Mouse (Mus musculus): Measurements from ENCODE around the gene Bid. TPM values are rescaled to one million over a fixed set of nuclear protein-coding genes. Genes with fewer than 3 reads are reported as not detected.
"Not testable (repeated sequence)": the region's sequence is repeated elsewhere in the genome, so short reads cannot be mapped to it uniquely, and the experiment has no call there.

Gene Bid
- polyA plus RNA-seq, 1 experiment from 2014 or later = 17.0 TPM

- Histone ChIP-seq H3K9ac (no peak overlapping the region), H3K36me3 (no peaks in the 10 kb centered on the region), H3K4me3 (no peak overlapping the region), H3K4me2 (no peak overlapping the region), H3K27ac (no peak overlapping the region), H3K4me1 (peaks cover 18% of the 10 kb centered on the region; the same call in 1 of the 2 replicates), H3K9me3 (no peaks in the 10 kb centered on the region), H3K27me3 (no peaks in the 10 kb centered on the region)
- WGBS = 87% methylated on average over 8 of the region's 8 CpGs
- ATAC-seq (ENCODE audit: insufficient number of reproducible peaks, low FRiP score, low TSS enrichment, low read depth) = no peak
These were observed 2.9 kb downstream of the Bid start for GRCm38 (mm10) chr6:120913783-120914182.

GRCm38 (mm10) chr6:120912931-120913330 is 3.7 kb downstream of the Bid start:
- no peak overlapping the region for H3K4me2 ChIP-seq
- no peak overlapping the region for H3K9ac ChIP-seq
- H3K4me3 ChIP-seq = no peak overlapping the region
- no peak overlapping the region for H3K27ac ChIP-seq
- H3K9me3 ChIP-seq = no peaks in the 10 kb centered on the region
- WGBS = 48% methylated on average over 2 of the region's 2 CpGs
- no peaks in the 10 kb centered on the region for H3K27me3 ChIP-seq
- H3K36me3 ChIP-seq = no peaks in the 10 kb centered on the region
- H3K4me1 ChIP-seq = peaks cover 18% of the 10 kb centered on the region; the same call in 1 of the 2 replicates
- no peak for ATAC-seq (ENCODE audit: insufficient number of reproducible peaks, low FRiP score, low TSS enrichment, low read depth)

GRCm38 (mm10) chr6:120911213-120912007 is 5.2 kb downstream of the Bid start:
- Histone ChIP-seq H3K27ac (no peak overlapping the region), H3K4me2 (no peak overlapping the region), H3K4me1 (peaks cover 14% of the 10 kb centered on the region; the same call in 1 of the 2 replicates), H3K9me3 (no peaks in the 10 kb centered on the region), H3K4me3 (no peak overlapping the region), H3K27me3 (no peaks in the 10 kb centered on the region), H3K36me3 (no peaks in the 10 kb centered on the region), H3K9ac (no peak overlapping the region)
- no peak for ATAC-seq (ENCODE audit: insufficient number of reproducible peaks, low FRiP score, low TSS enrichment, low read depth)
- 71% methylated on average over 13 of the region's 13 CpGs for WGBS

- Histone ChIP-seq H3K27ac (no peak overlapping the region), H3K27me3 (no peaks in the 10 kb centered on the region), H3K4me1 (peaks cover 3% of the 10 kb centered on the region; the same call in 1 of the 2 replicates), H3K4me2 (no peak overlapping the region), H3K9me3 (no peaks in the 10 kb centered on the region), H3K9ac (no peak overlapping the region), H3K36me3 (no peaks in the 10 kb centered on the region), H3K4me3 (no peak overlapping the region)
- 83% methylated on average over 3 of the region's 3 CpGs for WGBS
- no peak for ATAC-seq (ENCODE audit: insufficient number of reproducible peaks, low FRiP score, low TSS enrichment, low read depth)
These were observed 7.2 kb downstream of the Bid start for GRCm38 (mm10) chr6:120909501-120909900.

- not testable (repeated sequence) for H3K27ac ChIP-seq; H3K4me3 ChIP-seq; H3K4me2 ChIP-seq; ATAC-seq (ENCODE audit: insufficient number of reproducible peaks, low FRiP score, low TSS enrichment, low read depth); H3K9ac ChIP-seq; H3K27me3 ChIP-seq; H3K36me3 ChIP-seq; H3K9me3 ChIP-seq; H3K4me1 ChIP-seq
- 81% methylated on average over 10 of the region's 10 CpGs for WGBS
These were observed 8.6 kb downstream of the Bid start for GRCm38 (mm10) chr6:120907876-120908597.

GRCm38 (mm10) chr6:120906521-120906920 is 10.1 kb downstream of the Bid start:
- Histone ChIP-seq H3K4me2 (no peak overlapping the region), H3K4me3 (no peak overlapping the region), H3K27me3 (no peaks in the 10 kb centered on the region), H3K4me1 (no peaks in the 10 kb centered on the region), H3K27ac (no peak overlapping the region), H3K36me3 (no peaks in the 10 kb centered on the region), H3K9ac (no peak overlapping the region), H3K9me3 (no peaks in the 10 kb centered on the region)
- 96% methylated on average over 6 of the region's 6 CpGs for WGBS
- no peak for ATAC-seq (ENCODE audit: insufficient number of reproducible peaks, low FRiP score, low TSS enrichment, low read depth)

- ATAC-seq (ENCODE audit: insufficient number of reproducible peaks, low FRiP score, low TSS enrichment, low read depth) = no peak
- no peak overlapping the region for H3K9ac ChIP-seq
- WGBS = 86% methylated on average over 5 of the region's 5 CpGs
- no peaks in the 10 kb centered on the region for H3K4me1 ChIP-seq
- H3K9me3 ChIP-seq = no peaks in the 10 kb centered on the region
- H3K36me3 ChIP-seq = no peaks in the 10 kb centered on the region
- no peak overlapping the region for H3K4me2 ChIP-seq
- no peak overlapping the region for H3K4me3 ChIP-seq
- no peaks in the 10 kb centered on the region for H3K27me3 ChIP-seq
- H3K27ac ChIP-seq = no peak overlapping the region
These were observed 11.5 kb downstream of the Bid start for GRCm38 (mm10) chr6:120905111-120905510.

GRCm38 (mm10) chr6:120903961-120904360 is 12.7 kb downstream of the Bid start:
- ATAC-seq (ENCODE audit: insufficient number of reproducible peaks, low FRiP score, low TSS enrichment, low read depth) = no peak
- no peaks in the 10 kb centered on the region for H3K36me3 ChIP-seq
- no peak overlapping the region for H3K4me3 ChIP-seq
- H3K9ac ChIP-seq = no peak overlapping the region
- H3K9me3 ChIP-seq = no peaks in the 10 kb centered on the region
- no peak overlapping the region for H3K4me2 ChIP-seq
- WGBS = 83% methylated on average over 11 of the region's 11 CpGs
- no peaks in the 10 kb centered on the region for H3K4me1 ChIP-seq
- no peak overlapping the region for H3K27ac ChIP-seq
- no peaks in the 10 kb centered on the region for H3K27me3 ChIP-seq

- H3K4me2 ChIP-seq = no peak overlapping the region
- no peak overlapping the region for H3K9ac ChIP-seq
- no peak overlapping the region for H3K27ac ChIP-seq
- 57% methylated on average over 5 of the region's 5 CpGs for WGBS
- no peaks in the 10 kb centered on the region for H3K36me3 ChIP-seq
- ATAC-seq (ENCODE audit: insufficient number of reproducible peaks, low FRiP score, low TSS enrichment, low read depth) = no peak
- H3K4me3 ChIP-seq = no peak overlapping the region
- no peaks in the 10 kb centered on the region for H3K4me1 ChIP-seq
- H3K27me3 ChIP-seq = no peaks in the 10 kb centered on the region
- no peaks in the 10 kb centered on the region for H3K9me3 ChIP-seq
These were observed 13.2 kb downstream of the Bid start for GRCm38 (mm10) chr6:120903450-120903912.

- no peaks in the 10 kb centered on the region for H3K9me3 ChIP-seq
- ATAC-seq (ENCODE audit: insufficient number of reproducible peaks, low FRiP score, low TSS enrichment, low read depth) = no peak
- H3K36me3 ChIP-seq = no peaks in the 10 kb centered on the region
- H3K9ac ChIP-seq = no peak overlapping the region
- H3K4me2 ChIP-seq = no peak overlapping the region
- no peak overlapping the region for H3K4me3 ChIP-seq
- H3K27me3 ChIP-seq = no peaks in the 10 kb centered on the region
- H3K27ac ChIP-seq = no peak overlapping the region
- H3K4me1 ChIP-seq = no peaks in the 10 kb centered on the region
- 85% methylated on average over 14 of the region's 14 CpGs for WGBS
These were observed 14.6 kb downstream of the Bid start for GRCm38 (mm10) chr6:120901776-120902645.

- no peaks in the 10 kb centered on the region for H3K27me3 ChIP-seq
- no peak overlapping the region for H3K4me2 ChIP-seq
- WGBS = 66% methylated on average over 6 of the region's 6 CpGs
- no peak overlapping the region for H3K9ac ChIP-seq
- no peak overlapping the region for H3K27ac ChIP-seq
- no peaks in the 10 kb centered on the region for H3K9me3 ChIP-seq
- H3K4me1 ChIP-seq = no peaks in the 10 kb centered on the region
- H3K36me3 ChIP-seq = peaks cover 14% of the 10 kb centered on the region
- no peak overlapping the region for H3K4me3 ChIP-seq
- no peak for ATAC-seq (ENCODE audit: insufficient number of reproducible peaks, low FRiP score, low TSS enrichment, low read depth)
These were observed 18.3 kb downstream of the Bid start for GRCm38 (mm10) chr6:120898188-120898833.
